Mouse (Mus musculus) embryonic facial prominence, embryonic 15.5 days (tissue): ENCODE results near the gene Unc5a. TPM values are rescaled to one million over a fixed set of nuclear protein-coding genes. Genes with fewer than 3 reads are reported as not detected.

Experiments
- ATAC-seq: fragments of 200-750 bp; cut with Nextera tagmentation; 2 replicates; pipeline ENCODE4 v1.8.0; 2017; ENCODE audit warnings: low read depth, moderate TSS enrichment; ENCODE audit not compliant: insufficient number of reproducible peaks, low FRiP score, low TSS enrichment
- H3K27ac ChIP-seq: fragments of 300-500 bp; sonication (generic); replicated peaks from 2 replicates; pipeline ENCODE4 v1.5.1; 2015; ENCODE audit warnings: mild to moderate bottlenecking, inconsistent platforms
- H3K27me3 ChIP-seq: fragments of 300-500 bp; sonication (generic); 2 replicates; pipeline ENCODE4 v1.6.1; 2015; ENCODE audit warnings: inconsistent platforms
- H3K36me3 ChIP-seq: fragments of 300-500 bp; sonication (generic); 2 replicates; pipeline ENCODE4 v1.6.1; 2015; ENCODE audit warnings: mild to moderate bottlenecking, inconsistent platforms
- H3K4me1 ChIP-seq: fragments of 300-500 bp; sonication (generic); 2 replicates; pipeline ENCODE4 v1.6.1; 2015; ENCODE audit warnings: inconsistent platforms
- H3K4me2 ChIP-seq: fragments of 300-500 bp; sonication (generic); replicated peaks from 2 replicates; pipeline ENCODE4 v1.6.1; 2015; ENCODE audit warnings: mild to moderate bottlenecking, inconsistent platforms
- H3K4me3 ChIP-seq: fragments of 300-500 bp; sonication (generic); replicated peaks from 2 replicates; pipeline ENCODE4 v1.5.1; 2015; ENCODE audit warnings: mild to moderate bottlenecking, inconsistent platforms
- H3K9ac ChIP-seq: fragments of 300-500 bp; sonication (generic); 2 replicates; pipeline ENCODE4 v1.6.1; 2015; ENCODE audit warnings: inconsistent platforms
- H3K9me3 ChIP-seq: fragments of 300-500 bp; sonication (generic); replicated peaks from 2 replicates; pipeline ENCODE4 v1.6.1; 2016; ENCODE audit warnings: inconsistent platforms
- WGBS: fragments of 180-500 bp; shearing (Covaris S2); methylation state at CpG from one replicate; pipeline ENCODE4 v1.1.7; 2015; 5-methylcytosine and 5-hydroxymethylcytosine counted together
- polyA plus RNA-seq: library from polyadenylated mRNA; unstranded; fragments of >200 nt; fragmentation: Nextera tagmentation; extraction: Ambion mirVana; gene quantifications from 2 replicates; pipeline ENCODE4 v1.2.1, GENCODE M21; 2015

Gene Unc5a
- polyA plus RNA-seq, 1 experiment from 2014 or later: 2.0 TPM

DNA sequence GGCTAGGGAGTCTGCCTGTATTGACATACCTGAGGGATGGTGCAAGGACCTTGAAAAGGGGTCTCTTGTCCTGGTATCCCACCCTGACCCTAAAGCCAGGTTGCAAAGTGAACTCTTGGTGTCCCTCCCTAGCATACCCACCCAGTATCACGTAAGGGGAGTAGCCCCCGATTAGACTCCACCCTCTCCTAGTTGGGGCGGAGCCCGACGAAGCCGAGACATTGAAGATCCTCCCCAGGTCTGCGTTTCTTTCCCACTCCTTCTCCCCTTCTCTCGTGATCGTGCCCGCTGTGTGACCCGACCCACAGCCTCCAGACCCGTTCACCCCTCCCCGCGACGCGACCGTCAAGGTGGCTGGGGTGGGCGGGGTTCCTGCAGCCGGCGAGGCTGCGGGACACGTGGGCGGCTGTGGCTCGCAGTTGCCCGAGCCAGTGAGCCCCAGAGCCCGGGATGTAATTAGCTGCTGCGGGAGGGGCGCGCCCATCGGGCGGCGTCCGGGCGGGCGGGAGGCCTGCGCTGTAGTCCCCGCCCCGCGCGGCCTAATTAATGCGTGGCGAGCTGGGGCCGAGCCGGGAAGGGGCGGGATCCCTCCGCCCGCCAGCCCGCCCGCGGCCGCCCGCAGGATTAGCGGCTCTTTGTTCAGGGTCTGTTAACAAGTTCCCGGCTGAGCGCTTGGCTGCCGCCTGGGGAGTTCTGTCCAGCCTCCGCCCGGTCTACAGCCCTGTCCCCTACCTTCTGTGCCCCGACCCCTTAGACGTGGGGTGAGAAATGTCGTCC is 6.7 kb downstream of the Unc5a start:
- Histone ChIP-seq H3K4me3 (peak overlapping the region; percentile 45), H3K9me3 (no peaks in the 10 kb centered on the region), H3K27me3 (peaks cover 77% of the 10 kb centered on the region), H3K9ac (no peak overlapping the region), H3K27ac (no peak overlapping the region), H3K4me1 (peaks cover 10% of the 10 kb centered on the region), H3K36me3 (no peaks in the 10 kb centered on the region), H3K4me2 (peak overlapping the region; percentile 81)
- peak; percentile 69; the same call in 1 of the 2 replicates for ATAC-seq
- WGBS: under 1% methylated on average over 61 of the region's 61 CpGs

- WGBS: 48% methylated on average over 7 of the region's 7 CpGs
- Histone ChIP-seq H3K27me3 (peaks cover 68% of the 10 kb centered on the region), H3K27ac (no peak overlapping the region), H3K36me3 (no peaks in the 10 kb centered on the region), H3K4me1 (peaks cover 8% of the 10 kb centered on the region), H3K4me3 (no peak overlapping the region), H3K4me2 (no peak overlapping the region), H3K9ac (no peak overlapping the region), H3K9me3 (no peaks in the 10 kb centered on the region)
- ATAC-seq: no peak
These were observed 8.1 kb downstream of the Unc5a start for GRCm38 (mm10) chr13:54957281-54957680.

DNA sequence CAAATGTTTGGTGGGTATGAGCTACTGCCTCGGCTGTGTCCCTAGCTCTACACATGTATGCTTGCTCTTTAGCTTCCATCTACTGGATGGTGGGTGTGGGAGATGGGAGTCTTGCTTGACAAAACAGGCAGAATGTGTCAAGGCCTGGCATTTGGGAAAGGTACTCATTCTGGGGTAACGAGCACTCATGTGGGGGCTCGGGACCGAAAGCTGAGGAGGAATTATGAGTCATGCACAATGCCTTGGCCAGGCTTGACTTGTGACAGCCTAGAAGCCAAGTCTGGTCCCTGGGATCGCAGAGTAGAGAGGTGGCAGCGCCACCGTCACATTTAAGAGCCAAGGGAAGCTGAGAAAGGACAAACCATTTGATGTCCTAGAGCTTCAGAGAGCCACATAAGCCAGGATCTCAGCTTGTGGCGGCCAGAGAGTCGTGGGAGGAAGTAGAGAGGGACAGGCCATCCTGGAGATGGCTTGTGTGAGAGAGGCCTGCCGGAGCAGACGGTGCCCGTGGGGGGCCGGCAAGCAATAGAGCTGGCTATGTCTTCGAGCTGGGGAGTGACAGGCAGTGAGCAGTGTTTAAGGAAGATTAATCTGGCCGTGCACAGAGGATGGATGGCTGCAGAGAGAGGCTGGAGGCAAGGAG is 10.0 kb downstream of the Unc5a start:
- Histone ChIP-seq H3K27me3 (peaks cover 50% of the 10 kb centered on the region), H3K27ac (no peak overlapping the region), H3K9me3 (no peaks in the 10 kb centered on the region), H3K4me2 (no peak overlapping the region), H3K4me1 (peaks cover 8% of the 10 kb centered on the region), H3K36me3 (no peaks in the 10 kb centered on the region), H3K4me3 (no peak overlapping the region), H3K9ac (no peak overlapping the region)
- 56% methylated on average over 15 of the region's 15 CpGs for WGBS
- ATAC-seq: no peak

DNA sequence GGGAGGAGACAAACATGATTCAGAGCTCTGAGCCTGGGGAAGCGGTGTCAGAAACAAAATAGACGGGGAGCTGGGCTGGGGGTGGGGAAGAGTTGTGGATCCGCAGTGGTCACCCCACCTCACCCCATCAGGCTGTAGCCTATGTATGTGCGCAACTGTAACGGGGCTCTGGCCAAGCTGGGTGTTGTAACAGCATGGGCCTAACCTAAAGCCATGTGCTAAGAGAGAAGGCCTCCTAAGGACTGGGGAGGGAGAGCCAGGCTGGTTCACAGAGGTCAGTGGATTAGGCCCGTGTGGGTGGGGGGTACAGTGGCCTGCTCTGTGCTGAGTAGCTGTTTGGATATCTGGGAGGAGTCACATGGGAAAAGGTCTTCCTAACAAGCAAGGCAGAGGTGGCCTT is 10.6 kb downstream of the Unc5a start:
- WGBS: 58% methylated on average over 6 of the region's 6 CpGs
- no peaks in the 10 kb centered on the region for H3K36me3 ChIP-seq

DNA sequence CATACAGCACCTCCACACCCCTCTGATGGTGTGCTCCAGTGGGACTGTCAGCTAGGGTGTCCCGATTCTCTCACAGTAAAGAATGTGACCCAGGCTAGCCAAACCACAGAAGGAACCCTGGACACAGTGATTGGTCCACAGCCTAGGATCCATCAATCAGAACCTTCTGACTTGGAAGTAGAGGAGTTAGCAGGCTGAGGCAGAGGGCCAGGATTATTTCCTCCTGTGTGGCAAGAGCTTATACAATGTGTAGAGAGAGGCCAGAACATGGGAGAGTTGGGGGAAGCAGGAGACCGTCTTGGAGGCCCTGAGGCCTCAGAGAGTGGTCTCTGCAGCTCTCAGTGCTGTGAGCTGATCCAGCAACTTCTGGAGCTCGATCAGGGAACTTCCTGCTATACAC is 11.3 kb downstream of the Unc5a start:
- Histone ChIP-seq H3K9me3 (no peaks in the 10 kb centered on the region), H3K4me2 (no peak overlapping the region), H3K4me3 (no peak overlapping the region), H3K27ac (no peak overlapping the region), H3K27me3 (peaks cover 38% of the 10 kb centered on the region; the same call in 1 of the 2 replicates), H3K9ac (no peak overlapping the region), H3K36me3 (no peaks in the 10 kb centered on the region), H3K4me1 (peaks cover 8% of the 10 kb centered on the region)
- 60% methylated on average over 3 of the region's 3 CpGs for WGBS
- no peak for ATAC-seq

More for the DNA sequence above, 10.6 kb downstream of the Unc5a start:
- no peaks in the 10 kb centered on the region for H3K9me3 ChIP-seq
- H3K4me1 ChIP-seq: peaks cover 8% of the 10 kb centered on the region
- H3K9ac ChIP-seq: no peak overlapping the region
- H3K27ac ChIP-seq: no peak overlapping the region
- peaks cover 44% of the 10 kb centered on the region for H3K27me3 ChIP-seq
- no peak overlapping the region for H3K4me2 ChIP-seq
- no peak for ATAC-seq
- no peak overlapping the region for H3K4me3 ChIP-seq

DNA sequence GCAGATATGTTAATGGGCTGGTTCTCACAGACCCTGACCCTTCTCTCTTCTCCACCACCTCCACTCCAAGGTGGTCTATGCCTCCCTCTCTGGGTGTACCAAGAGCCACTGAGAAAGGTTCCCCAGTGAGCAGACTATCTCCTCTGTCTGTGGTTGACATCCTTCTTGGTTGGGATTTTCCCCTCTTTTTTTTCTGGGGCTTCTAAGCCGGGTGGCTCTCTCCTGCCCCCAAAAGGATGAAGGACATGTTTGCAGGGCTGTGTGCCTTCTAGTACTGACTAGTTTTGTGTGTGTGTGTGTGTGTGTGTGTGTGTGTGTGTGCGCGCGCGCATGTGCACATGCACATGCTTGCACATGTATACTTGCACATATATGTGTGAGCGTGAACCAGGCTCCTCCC is 16.0 kb downstream of the Unc5a start:
- no peaks in the 10 kb centered on the region for H3K9me3 ChIP-seq
- ATAC-seq: no peak
- H3K4me3 ChIP-seq: no peak overlapping the region
- no peak overlapping the region for H3K27ac ChIP-seq
- peaks cover 15% of the 10 kb centered on the region for H3K27me3 ChIP-seq
- H3K36me3 ChIP-seq: no peaks in the 10 kb centered on the region
- H3K9ac ChIP-seq: no peak overlapping the region
- H3K4me2 ChIP-seq: no peak overlapping the region
- 90% methylated on average over 6 of the region's 6 CpGs for WGBS
- no peaks in the 10 kb centered on the region for H3K4me1 ChIP-seq

DNA sequence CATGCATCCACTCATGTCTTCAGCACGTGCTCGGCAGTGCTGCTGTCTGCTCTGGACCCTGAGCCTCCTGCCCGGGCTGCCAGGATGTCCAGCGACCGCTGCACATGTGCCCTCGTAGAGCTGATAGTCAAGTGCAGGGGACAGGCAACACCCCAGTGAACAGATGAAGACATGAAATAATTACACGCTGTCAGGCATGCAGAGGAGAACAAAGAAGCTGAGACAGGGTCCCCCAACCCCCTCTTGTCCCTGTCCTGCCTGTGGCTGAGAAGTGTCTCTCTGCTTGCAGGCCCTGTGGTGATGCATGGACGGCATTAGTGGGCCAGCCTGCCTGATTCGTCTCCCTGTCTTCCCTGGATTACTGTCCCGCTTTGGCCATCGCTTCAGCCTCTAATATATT is 18.3 kb downstream of the Unc5a start:
- ATAC-seq: no peak
- H3K27ac ChIP-seq: no peak overlapping the region
- no peak overlapping the region for H3K4me2 ChIP-seq
- no peaks in the 10 kb centered on the region for H3K4me1 ChIP-seq
- no peaks in the 10 kb centered on the region for H3K9me3 ChIP-seq
- H3K36me3 ChIP-seq: no peaks in the 10 kb centered on the region
- no peak overlapping the region for H3K9ac ChIP-seq
- 50% methylated on average over 11 of the region's 11 CpGs for WGBS
- peaks cover 9% of the 10 kb centered on the region for H3K27me3 ChIP-seq
- no peak overlapping the region for H3K4me3 ChIP-seq

DNA sequence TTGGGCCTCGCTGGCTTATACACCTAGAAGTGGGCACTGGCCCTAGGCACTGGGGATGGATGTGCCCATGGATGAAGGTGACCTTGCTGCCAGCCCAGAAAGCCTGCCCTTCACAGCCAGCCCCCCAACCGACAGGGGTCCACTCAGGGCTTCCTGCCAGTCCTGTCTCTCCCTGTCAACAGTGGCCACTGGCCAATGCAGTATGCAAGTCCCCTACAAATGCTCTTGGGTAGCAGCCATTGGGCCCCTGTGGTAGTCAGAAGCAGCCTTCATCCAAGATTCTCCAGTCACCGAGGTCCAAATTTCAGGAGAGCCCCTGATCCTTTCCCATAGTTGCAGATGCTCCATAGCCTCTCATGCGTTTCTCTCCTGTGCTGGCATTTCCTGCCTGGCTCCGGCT is 19.4 kb downstream of the Unc5a start:
- no peaks in the 10 kb centered on the region for H3K9me3 ChIP-seq
- H3K4me2 ChIP-seq: no peak overlapping the region
- peaks cover 9% of the 10 kb centered on the region for H3K27me3 ChIP-seq
- no peaks in the 10 kb centered on the region for H3K4me1 ChIP-seq
- H3K9ac ChIP-seq: no peak overlapping the region
- 54% methylated on average over 5 of the region's 5 CpGs for WGBS
- H3K36me3 ChIP-seq: no peaks in the 10 kb centered on the region
- H3K27ac ChIP-seq: no peak overlapping the region
- ATAC-seq: no peak
- no peak overlapping the region for H3K4me3 ChIP-seq

GRCm38 (mm10) chr13:54969513-54969912 is 20.3 kb downstream of the Unc5a start:
- Histone ChIP-seq H3K36me3 (no peaks in the 10 kb centered on the region), H3K27ac (no peak overlapping the region), H3K4me2 (no peak overlapping the region), H3K9ac (no peak overlapping the region), H3K4me3 (no peak overlapping the region), H3K27me3 (peaks cover 9% of the 10 kb centered on the region), H3K9me3 (no peaks in the 10 kb centered on the region), H3K4me1 (no peaks in the 10 kb centered on the region)
- ATAC-seq: no peak
- WGBS: 45% methylated on average over 9 of the region's 9 CpGs

DNA sequence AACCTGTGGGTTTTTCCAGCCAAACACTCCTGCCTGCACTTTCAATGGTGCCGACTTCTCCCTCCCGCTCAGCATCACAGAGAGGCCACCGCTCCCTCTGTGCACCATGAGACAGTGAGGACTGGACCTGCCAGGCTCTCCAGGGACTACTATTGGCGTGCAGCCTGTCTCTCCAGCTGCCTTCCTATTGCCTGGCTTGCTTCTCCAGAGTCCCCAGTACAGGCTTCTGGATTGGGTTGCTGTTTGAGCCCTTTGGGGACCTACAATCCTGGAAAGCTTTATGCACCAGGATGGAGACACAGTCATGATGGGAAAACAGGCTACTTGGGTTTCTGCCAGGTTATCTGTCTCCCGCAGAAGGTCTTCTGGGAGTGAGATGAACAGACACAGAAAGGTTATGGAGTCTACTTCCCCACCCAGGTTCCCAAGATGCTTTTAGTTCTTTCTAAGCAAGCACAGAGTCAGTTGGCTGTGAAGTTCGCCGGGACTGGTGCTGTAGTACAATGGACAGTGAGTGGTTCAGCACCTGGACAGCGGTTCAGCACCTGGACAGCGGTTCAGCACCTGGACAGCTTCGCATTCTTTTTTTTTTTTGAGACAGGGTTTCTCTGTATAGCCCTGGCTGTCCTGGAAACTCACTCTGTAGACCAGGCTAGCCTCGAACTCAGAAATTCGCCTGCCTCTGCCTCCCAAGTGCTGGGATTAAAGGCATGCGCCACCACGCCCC is 21.5 kb downstream of the Unc5a start:
- ATAC-seq: no peak
- H3K27ac ChIP-seq: no peak overlapping the region
- H3K4me1 ChIP-seq: no peaks in the 10 kb centered on the region
- H3K9me3 ChIP-seq: no peaks in the 10 kb centered on the region
- H3K4me2 ChIP-seq: no peak overlapping the region
- H3K4me3 ChIP-seq: no peak overlapping the region
- H3K27me3 ChIP-seq: peaks cover 9% of the 10 kb centered on the region
- WGBS: 35% methylated on average over 14 of the region's 14 CpGs
- H3K9ac ChIP-seq: no peak overlapping the region
- no peaks in the 10 kb centered on the region for H3K36me3 ChIP-seq

DNA sequence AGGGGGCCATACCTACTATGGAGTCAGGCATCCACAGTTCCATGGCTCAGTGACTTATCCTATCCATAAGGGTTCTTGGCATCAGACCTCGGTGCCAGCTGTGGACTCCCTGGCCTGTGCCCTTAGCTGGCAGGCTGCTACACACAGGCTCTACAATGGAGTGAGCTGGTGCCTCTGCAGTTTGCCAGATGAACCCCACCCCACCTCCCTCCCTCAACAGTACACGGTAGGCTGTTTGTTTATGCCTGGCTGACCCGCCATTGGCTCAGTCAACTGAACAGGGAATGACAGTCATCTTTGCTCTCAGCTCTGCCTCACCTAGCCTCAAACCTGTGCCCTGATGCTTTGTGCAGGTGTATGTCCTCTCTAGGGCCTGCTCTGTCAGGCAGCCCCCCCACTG is 26.3 kb downstream of the Unc5a start:
- Histone ChIP-seq H3K4me2 (no peak overlapping the region), H3K4me3 (no peak overlapping the region), H3K4me1 (no peaks in the 10 kb centered on the region), H3K36me3 (no peaks in the 10 kb centered on the region), H3K9me3 (no peaks in the 10 kb centered on the region), H3K9ac (no peak overlapping the region), H3K27ac (no peak overlapping the region), H3K27me3 (peaks cover 20% of the 10 kb centered on the region; the same call in 1 of the 2 replicates)
- no peak for ATAC-seq
- 54% methylated on average over 3 of the region's 3 CpGs for WGBS
